Mouse (Mus musculus): ENCODE measurements around the gene Tiam1.

DNA sequence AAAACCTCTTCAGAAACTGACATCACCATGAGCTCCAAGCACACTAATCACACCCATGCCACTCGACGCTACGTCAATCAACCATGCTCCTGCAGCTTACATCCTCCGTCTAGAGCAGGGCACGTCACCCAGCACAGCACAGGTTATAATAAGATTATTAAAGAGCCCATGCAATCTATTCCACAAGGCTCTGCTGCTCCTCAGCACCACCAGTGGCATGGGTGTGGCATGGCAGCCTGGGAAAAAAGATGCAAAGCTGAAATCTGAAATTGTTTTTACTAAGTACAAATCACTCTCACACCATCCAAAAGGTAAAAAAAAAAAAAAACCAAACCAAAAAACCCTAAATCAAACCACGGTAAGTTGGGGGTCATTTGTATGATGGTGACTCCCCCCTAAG, 135.1 kb downstream of the Tiam1 start:
- TF ChIP-seq CTCF (IDR thresholded peaks at IDR 0.05; ENCODE audit: low read depth) (no peak), EP300 (IDR thresholded peaks at IDR 0.05; ENCODE audit: low read depth) (no peak)

Data from liver, embryonic 14.5 days (tissue).